Mouse (Mus musculus): ENCODE measurements around the gene Bloc1s5.
A peak's percentile ranks its signal among the peaks of the same experiment; 100 is the strongest.

DNA sequence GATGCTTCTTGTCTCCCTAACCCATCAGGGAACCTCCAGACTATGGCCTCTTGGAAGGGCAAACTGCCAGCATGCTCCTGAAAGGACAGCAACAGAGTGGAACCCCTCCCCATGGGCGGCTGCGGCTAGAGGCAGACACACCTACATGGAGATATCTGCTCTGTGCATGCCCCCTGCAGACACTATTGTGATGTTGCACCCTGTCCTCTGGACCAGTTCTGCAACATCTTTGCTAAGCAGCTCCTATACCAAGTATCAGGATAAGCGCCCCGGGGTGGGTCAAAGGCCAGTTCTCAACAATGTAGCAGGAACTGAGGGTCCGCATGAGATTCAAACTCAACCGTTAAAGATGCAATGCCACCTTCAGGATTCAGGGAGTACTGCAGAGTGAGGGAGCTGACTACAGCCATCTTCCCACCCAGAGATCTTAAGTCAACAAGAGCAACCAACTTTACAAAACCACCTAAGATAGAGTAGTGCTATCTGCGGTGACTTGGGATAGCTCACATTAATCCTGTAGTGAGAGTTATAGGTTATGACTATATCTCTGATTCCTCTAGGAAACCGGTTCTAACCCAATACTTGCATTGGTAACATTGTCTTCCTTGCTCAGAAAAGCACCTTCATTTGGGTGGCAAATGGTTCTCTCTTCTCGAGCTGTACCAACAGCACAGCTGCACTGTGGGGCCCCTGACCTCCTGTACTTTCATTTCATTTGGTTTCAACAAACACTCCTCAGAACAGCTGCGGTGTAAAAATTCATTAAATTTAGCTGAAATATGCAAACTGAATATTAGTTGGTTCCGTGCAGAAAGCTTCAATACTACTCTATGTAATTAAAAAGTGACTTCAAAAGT is 54.1 kb downstream of the Bloc1s5 start:
- peak; percentile 39 for TF ChIP-seq CTCF (IDR thresholded peaks at IDR 0.05; ENCODE audit: extremely low read depth, insufficient read depth, low read length)
- TF ChIP-seq POLR2A (IDR thresholded peaks at IDR 0.05; ENCODE audit: extremely low read depth, insufficient read depth, low read length) = no peak
